Mouse (Mus musculus): Measurements from ENCODE around the gene Phlda3.

GRCm38 (mm10) chr1:135761728-135762127 is 4.2 kb upstream of the Phlda3 start:
- no peak for TF ChIP-seq EP300 (IDR thresholded peaks at IDR 0.05; ENCODE audit: low read depth)
- no peak for TF ChIP-seq CTCF (IDR thresholded peaks at IDR 0.05; ENCODE audit: low read depth)
